Mouse (Mus musculus) ovary, postnatal 14 days (tissue): ENCODE measurements around the gene Cds2.
"Not testable (repeated sequence)": the region's sequence is repeated elsewhere in the genome, so short reads cannot be mapped to it uniquely, and the experiment has no call there.

ENCODE experiments used
- DNase-seq: peaks from one replicate; pipeline ENCODE4 v3.0.0; 2022; ENCODE audit warnings: low spot score

Cds2 gene

GRCm38 (mm10) chr2:132266086-132266485 lies 3.1 kb downstream of the Cds2 start:
- no peak for DNase-seq

GRCm38 (mm10) chr2:132269217-132269616 lies 6.3 kb downstream of the Cds2 start:
- no peak for DNase-seq

- no peak for DNase-seq
These were observed 7.5 kb downstream of the Cds2 start for GRCm38 (mm10) chr2:132270331-132270951.

- DNase-seq: no peak
These were observed 9.9 kb downstream of the Cds2 start for GRCm38 (mm10) chr2:132272694-132273389.

- no peak for DNase-seq
These were observed 12.6 kb downstream of the Cds2 start for GRCm38 (mm10) chr2:132275527-132275926.

GRCm38 (mm10) chr2:132276249-132276648 lies 13.3 kb downstream of the Cds2 start:
- DNase-seq: no peak

- DNase-seq: no peak
These were observed 15.4 kb downstream of the Cds2 start for GRCm38 (mm10) chr2:132278273-132278853.

- no peak for DNase-seq
These were observed 16.5 kb downstream of the Cds2 start for GRCm38 (mm10) chr2:132279336-132279882.

GRCm38 (mm10) chr2:132279978-132280377 lies 17.0 kb downstream of the Cds2 start:
- no peak for DNase-seq

GRCm38 (mm10) chr2:132280518-132281120 lies 17.7 kb downstream of the Cds2 start:
- no peak for DNase-seq

- no peak for DNase-seq
These were observed 18.9 kb downstream of the Cds2 start for GRCm38 (mm10) chr2:132281560-132282452.

- DNase-seq: no peak
These were observed 19.7 kb downstream of the Cds2 start for GRCm38 (mm10) chr2:132282453-132283174.

- DNase-seq: no peak
These were observed 20.5 kb downstream of the Cds2 start for GRCm38 (mm10) chr2:132283236-132284070.

- no peak for DNase-seq
These were observed 21.7 kb downstream of the Cds2 start for GRCm38 (mm10) chr2:132284492-132285139.

- not testable (repeated sequence) for DNase-seq
These were observed 22.8 kb downstream of the Cds2 start for GRCm38 (mm10) chr2:132285722-132286121.

- DNase-seq: no peak
These were observed 23.6 kb downstream of the Cds2 start for GRCm38 (mm10) chr2:132286376-132287076.

- not testable (repeated sequence) for DNase-seq
These were observed 26.3 kb downstream of the Cds2 start for GRCm38 (mm10) chr2:132289213-132289612.

GRCm38 (mm10) chr2:132290808-132291207 lies 27.9 kb downstream of the Cds2 start:
- no peak for DNase-seq

GRCm38 (mm10) chr2:132291265-132291664 lies 28.3 kb downstream of the Cds2 start:
- no peak for DNase-seq
